Mouse (Mus musculus) mature B cell (primary cell): ENCODE measurements at regions not wholly inside any gene's neighbourhood (a gene's known extent, or its start where the extent isn't known, plus 50 kb on each side); places are given as distances from the start of the nearest gene placed in this dataset.

Experiments used
- in situ Hi-C: fragments of 300-500 bp; cut with MboI; formaldehyde crosslinking; loops from 2 replicates; pipeline ENCODE4 v1.14.3; 2019

- in situ Hi-C loops, result no loop called here
Measured at GRCm38 (mm10) chr19:21077771-21078548, 124.0 kb upstream of the Tmc1 start.

DNA sequence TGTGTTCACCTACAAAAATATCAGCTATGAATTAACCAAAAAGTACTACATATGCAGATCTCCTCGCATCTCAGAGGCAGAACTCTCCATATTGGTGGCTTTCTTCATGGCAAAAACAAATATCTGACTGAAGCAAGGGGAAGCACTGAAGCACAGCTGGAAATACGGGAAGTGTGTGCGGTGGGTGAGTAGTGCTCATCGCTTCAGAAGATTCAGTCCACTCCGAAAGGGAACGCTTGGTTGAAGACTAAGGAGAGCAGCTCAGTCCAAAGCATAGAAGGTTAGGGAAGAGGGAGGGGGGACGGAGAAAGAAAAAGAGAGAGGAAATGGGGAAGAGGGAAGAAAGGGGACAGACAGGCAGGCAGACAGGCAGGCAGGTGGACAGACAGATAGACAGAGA is 114.4 kb upstream of the Tmc1 start:
- in situ Hi-C loops, result no loop called here

DNA sequence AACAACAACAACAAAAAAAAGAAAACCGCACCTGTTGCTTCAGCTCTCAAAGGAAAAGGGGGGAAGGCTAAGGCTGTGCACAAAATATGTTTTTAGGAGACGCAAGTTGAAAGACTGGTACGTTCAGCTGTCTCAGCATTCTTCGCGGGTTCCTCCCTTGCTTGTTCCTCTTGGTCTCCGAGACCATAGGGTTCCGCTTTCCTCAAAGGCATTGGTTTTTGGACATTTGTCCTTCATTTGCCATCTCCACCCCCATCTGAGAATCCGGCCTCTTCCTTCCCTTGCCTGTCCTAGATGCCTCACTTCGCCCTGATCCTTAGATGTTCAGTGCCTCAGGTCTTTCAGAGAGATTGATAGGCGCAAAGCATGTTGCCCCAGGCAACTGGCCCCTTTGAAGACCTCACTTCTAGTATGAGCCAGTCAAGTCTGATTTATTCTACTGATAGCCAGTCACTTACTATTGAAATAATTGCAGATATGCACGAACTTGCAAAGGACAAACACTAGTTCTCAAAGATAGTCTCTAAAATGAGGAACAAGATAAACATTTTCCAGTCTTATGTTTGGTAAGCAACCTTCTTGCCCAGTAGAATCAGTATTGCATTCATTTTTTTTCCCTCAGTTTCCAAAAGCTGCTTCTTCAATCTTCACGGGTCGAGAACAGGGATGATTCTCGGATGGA is 112.6 kb upstream of the Tmc1 start:
- in situ Hi-C loops, result no loop called here

- in situ Hi-C loops, result no loop called here
Measured at GRCm38 (mm10) chr19:21064902-21065301, 110.9 kb upstream of the Tmc1 start.

- in situ Hi-C loops, result no loop called here
Measured at GRCm38 (mm10) chr19:21053597-21054544, 99.9 kb upstream of the Tmc1 start.

DNA sequence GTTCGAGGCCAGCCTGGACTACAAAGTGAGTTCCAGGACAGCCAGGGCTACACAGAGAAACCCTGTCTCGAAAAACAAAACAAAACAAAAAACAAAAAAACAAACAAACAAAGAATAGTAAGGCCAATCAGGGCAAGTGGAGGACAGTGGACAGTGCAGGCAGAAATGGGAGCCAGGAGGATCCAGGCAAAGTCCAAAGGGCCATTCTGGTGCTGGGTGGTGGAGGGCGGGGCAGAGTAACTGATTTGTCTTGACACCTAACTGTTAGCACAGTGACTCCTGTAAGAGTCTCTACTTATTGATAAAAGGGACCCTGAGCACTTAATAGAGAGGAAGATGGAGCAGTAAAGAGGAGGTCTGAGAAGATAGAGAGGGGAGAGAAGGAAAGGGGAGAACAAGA is 98.8 kb upstream of the Tmc1 start:
- in situ Hi-C loops, result no loop called here

DNA sequence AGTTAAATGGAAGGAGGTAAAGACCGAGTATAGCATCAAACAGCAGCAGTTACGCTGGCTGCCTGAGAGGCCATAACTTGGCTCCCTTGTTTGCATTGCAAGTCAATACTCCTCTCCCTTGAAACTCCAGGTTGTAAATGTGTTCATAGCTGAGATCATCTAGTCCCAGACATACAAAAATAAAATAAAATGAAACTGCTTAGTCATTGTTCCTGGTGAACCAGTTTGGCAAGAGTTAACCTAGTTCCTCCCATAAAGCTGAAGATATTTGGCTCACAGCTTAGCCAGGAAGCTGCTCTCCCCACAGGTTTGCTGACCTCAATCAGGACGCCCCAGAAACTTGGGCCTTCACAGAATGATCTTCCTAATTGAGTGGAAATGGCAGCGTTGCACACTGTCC is 97.9 kb upstream of the Tmc1 start:
- in situ Hi-C loops, result no loop called here

GRCm38 (mm10) chr19:21050994-21051721 is 97.2 kb upstream of the Tmc1 start:
- in situ Hi-C loops, result no loop called here

GRCm38 (mm10) chr19:21049301-21049700 is 95.3 kb upstream of the Tmc1 start:
- in situ Hi-C loops, result loop anchor here (25.0 kb wide), 2 partner anchors 213 to 513 kb away; partner anchors contain the start of gene Zfand5

- in situ Hi-C loops, result loop anchor here (25.0 kb wide), 2 partner anchors 217 to 517 kb away; partner anchors contain the start of gene Zfand5
Measured at GRCm38 (mm10) chr19:21045565-21045964, 91.6 kb upstream of the Tmc1 start.

- in situ Hi-C loops, result loop anchor here (25.0 kb wide), 2 partner anchors 218 to 518 kb away; partner anchors contain the start of gene Zfand5
Measured at GRCm38 (mm10) chr19:21043958-21044357, 90.0 kb upstream of the Tmc1 start.

GRCm38 (mm10) chr19:21042536-21042935 is 88.5 kb upstream of the Tmc1 start:
- in situ Hi-C loops, result loop anchor here (25.0 kb wide), 2 partner anchors 220 to 520 kb away; partner anchors contain the start of gene Zfand5

- in situ Hi-C loops, result loop anchor here (25.0 kb wide), 2 partner anchors 225 to 525 kb away; partner anchors contain the start of gene Zfand5
Measured at GRCm38 (mm10) chr19:21037448-21038077, 83.6 kb upstream of the Tmc1 start.

DNA sequence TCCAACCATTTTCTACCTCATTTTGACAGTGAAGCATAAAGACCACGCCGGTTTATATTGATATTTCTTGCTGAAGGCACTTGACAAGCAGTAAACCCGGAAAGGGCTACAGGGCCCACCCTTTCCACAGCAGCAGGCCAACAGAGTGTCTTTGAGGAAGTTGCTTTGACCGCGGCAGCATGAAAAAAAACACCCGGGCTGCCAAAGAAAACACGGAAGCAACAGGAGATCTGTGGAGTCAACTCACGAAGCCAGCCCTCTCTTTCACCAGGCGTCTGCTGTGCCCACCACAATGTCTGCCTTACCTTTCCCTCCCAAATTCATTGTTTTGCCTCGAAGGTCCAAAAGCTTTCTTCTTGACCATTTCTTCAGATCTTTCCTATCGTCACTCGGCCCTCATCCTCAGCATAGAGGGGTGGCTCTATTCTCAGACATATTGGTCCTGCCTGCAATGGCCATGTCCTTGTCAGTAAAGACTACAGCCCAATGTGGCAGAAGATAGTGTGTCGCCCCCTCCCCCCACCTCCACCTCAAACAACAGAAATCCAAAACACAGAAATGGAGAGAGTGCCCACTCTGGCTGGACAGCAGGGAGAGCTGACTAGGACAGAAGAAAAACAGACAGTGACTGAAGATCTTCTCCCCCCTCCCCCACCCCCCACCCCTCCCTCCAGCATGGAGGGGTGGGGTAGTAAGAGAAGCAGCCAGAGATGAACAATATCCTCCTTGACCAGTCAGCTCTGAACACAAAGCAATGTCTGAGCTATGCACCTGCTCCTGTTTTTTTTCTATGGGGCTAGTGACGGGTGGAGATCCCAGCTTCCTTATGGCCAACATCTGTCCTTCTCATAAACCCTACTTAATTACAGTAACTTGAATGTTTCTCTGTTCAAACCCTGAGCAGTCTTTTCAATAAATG is 82.8 kb upstream of the Tmc1 start:
- in situ Hi-C loops, result loop anchor here (25.0 kb wide), 2 partner anchors 226 to 526 kb away; partner anchors contain the start of gene Zfand5

DNA sequence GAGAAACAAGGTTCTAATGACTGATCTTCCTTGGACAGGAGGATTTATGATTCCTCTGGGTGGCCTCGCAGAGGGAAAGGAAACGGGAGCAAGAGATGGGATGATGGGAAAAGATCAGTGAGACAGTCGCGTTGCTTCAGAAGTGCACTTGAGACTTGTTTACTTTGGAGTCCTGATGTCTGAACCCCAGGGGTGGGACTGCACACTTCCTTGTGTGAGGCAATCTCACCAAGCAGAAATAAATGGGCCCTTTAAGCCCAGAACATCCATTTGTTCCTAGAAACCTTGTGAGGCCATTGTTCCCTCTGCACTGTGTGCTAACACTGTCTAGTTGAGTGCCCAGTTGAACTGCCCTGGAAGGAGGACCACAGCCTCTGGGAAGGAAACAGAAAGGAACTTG is 81.5 kb upstream of the Tmc1 start:
- in situ Hi-C loops, result loop anchor here (25.0 kb wide), 2 partner anchors 227 to 527 kb away; partner anchors contain the start of gene Zfand5

DNA sequence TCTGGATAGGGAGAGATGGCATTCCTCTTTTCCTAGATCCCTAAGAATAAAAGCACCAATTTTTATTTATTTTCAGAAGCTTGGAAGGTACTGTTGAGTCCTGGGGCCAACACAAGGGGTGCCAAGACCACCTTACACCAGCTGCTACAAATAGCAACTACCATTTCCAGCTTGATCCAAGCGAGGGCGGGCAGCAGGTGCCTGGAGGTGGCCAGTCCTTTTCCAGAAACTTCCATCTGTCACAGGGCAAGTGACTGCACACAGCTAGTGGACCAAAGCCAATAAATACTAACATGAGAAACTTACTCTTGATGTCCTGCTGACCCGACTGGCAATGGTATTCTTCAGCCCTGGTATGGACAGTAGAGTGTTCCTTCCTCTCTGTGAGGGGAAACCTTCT is 80.0 kb upstream of the Tmc1 start:
- in situ Hi-C loops, result loop anchor here (25.0 kb wide), 2 partner anchors 228 to 528 kb away; partner anchors contain the start of gene Zfand5

DNA sequence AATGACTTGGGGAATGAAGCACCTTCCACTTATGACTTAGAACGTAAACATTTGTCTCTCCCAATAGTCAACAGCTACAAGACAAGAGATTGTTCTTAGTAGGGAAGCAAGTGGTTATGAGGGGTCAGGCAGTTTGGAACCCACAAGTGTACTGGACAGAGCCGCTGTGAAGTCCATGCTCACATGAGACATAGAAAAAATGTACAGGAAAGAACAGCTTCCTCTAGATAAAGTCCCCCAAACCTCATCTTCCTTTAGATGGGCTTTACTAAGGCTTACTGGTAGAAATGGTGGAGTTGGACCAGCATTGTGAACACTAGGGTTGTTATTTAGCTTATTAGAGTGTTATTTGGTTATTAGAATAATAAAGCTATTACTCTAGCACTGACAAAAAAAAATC is 78.6 kb upstream of the Tmc1 start:
- in situ Hi-C loops, result loop anchor here (25.0 kb wide), 2 partner anchors 230 to 530 kb away; partner anchors contain the start of gene Zfand5

- in situ Hi-C loops, result loop anchor here (25.0 kb wide), 2 partner anchors 230 to 530 kb away; partner anchors contain the start of gene Zfand5
Measured at GRCm38 (mm10) chr19:21031768-21032308, 77.8 kb upstream of the Tmc1 start.

GRCm38 (mm10) chr19:21030971-21031370 is 77.0 kb upstream of the Tmc1 start:
- in situ Hi-C loops, result loop anchor here (25.0 kb wide), 2 partner anchors 231 to 531 kb away; partner anchors contain the start of gene Zfand5
